Mouse (Mus musculus) heart, embryonic 12.5 days (tissue): Measurements from ENCODE around the gene A430005L14Rik. TPM values are rescaled to one million over a fixed set of nuclear protein-coding genes. Genes with fewer than 3 reads are reported as not detected.
A peak's percentile ranks its signal among the peaks of the same experiment; 100 is the strongest.

Experiments used
- ATAC-seq: fragments of 200-750 bp; cut with Nextera tagmentation; 2 replicates; pipeline ENCODE4 v1.8.0; 2017; ENCODE audit warnings: moderate TSS enrichment, moderate library complexity; ENCODE audit not compliant: insufficient number of reproducible peaks, low FRiP score
- H3K27ac ChIP-seq: fragments of 300-500 bp; sonication (generic); 2 replicates; pipeline ENCODE4 v1.5.1; 2016; ENCODE audit warnings: mild to moderate bottlenecking, moderate library complexity; ENCODE audit not compliant: poor library complexity, severe bottlenecking
- H3K27me3 ChIP-seq: fragments of 300-500 bp; sonication (generic); replicated peaks from 2 replicates; pipeline ENCODE4 v1.6.1; 2016; ENCODE audit warnings: mild to moderate bottlenecking, moderate library complexity
- H3K36me3 ChIP-seq: fragments of 300-500 bp; sonication (generic); 2 replicates; pipeline ENCODE4 v1.6.1; 2016; ENCODE audit warnings: mild to moderate bottlenecking, moderate library complexity
- H3K4me1 ChIP-seq: fragments of 300-500 bp; sonication (generic); replicated peaks from 2 replicates; pipeline ENCODE4 v1.6.1; 2016; ENCODE audit warnings: mild to moderate bottlenecking
- H3K4me2 ChIP-seq: fragments of 300-500 bp; sonication (generic); 2 replicates; pipeline ENCODE4 v1.6.1; 2016; ENCODE audit warnings: mild to moderate bottlenecking, moderate library complexity
- H3K4me3 ChIP-seq: fragments of 300-500 bp; sonication (generic); 2 replicates; pipeline ENCODE4 v1.5.1; 2016; ENCODE audit warnings: mild to moderate bottlenecking
- H3K9ac ChIP-seq: fragments of 300-500 bp; sonication (generic); 2 replicates; pipeline ENCODE4 v1.6.1; 2016; ENCODE audit warnings: mild to moderate bottlenecking, moderate library complexity
- H3K9me3 ChIP-seq: fragments of 300-500 bp; sonication (generic); replicated peaks from 2 replicates; pipeline ENCODE4 v1.6.1; 2016; ENCODE audit warnings: mild to moderate bottlenecking, moderate library complexity
- WGBS: fragments of 180-500 bp; shearing (Covaris S2); methylation state at CpG from one replicate; pipeline ENCODE4 v1.1.7; 2016; 5-methylcytosine and 5-hydroxymethylcytosine counted together
- polyA plus RNA-seq: library from polyadenylated mRNA; unstranded; fragments of >200 nt; fragmentation: Nextera tagmentation; extraction: Ambion mirVana; gene quantifications from 2 replicates; pipeline ENCODE4 v1.2.1, GENCODE M21; 2016

The A430005L14Rik gene
- polyA plus RNA-seq, 1 experiment from 2014 or later: 51.9 TPM

- Histone ChIP-seq H3K9me3 (no peaks in the 10 kb centered on the region), H3K4me1 (peaks cover 20% of the 10 kb centered on the region), H3K27ac (no peak within 1 kb of the TSS), H3K4me2 (peak within 1 kb of the TSS; percentile 92), H3K9ac (peak within 1 kb of the TSS; percentile 85), H3K4me3 (peak within 1 kb of the TSS; percentile 86), H3K36me3 (peaks cover 31% of the 10 kb centered on the region), H3K27me3 (no peaks in the 10 kb centered on the region)
- ATAC-seq: peak; percentile 97
- WGBS: 1% methylated on average over 68 of the region's 68 CpGs
Measured at GRCm38 (mm10) chr4:153974431-153975291, 17.6 kb downstream of the A430005L14Rik start, which contains the start of the genes Dffb and Cep104. Dffb (minus strand) TSS chr4:153975126. Cep104 (plus strand) TSS chr4:153975194.

GRCm38 (mm10) chr4:153975292-153975662 is 18.2 kb downstream of the A430005L14Rik start:
- Histone ChIP-seq H3K4me1 (peaks cover 20% of the 10 kb centered on the region), H3K4me3 (peak overlapping the region; percentile 86), H3K9me3 (no peaks in the 10 kb centered on the region), H3K27me3 (no peaks in the 10 kb centered on the region), H3K27ac (no peak overlapping the region), H3K9ac (peak overlapping the region; percentile 85), H3K4me2 (peak overlapping the region; percentile 92), H3K36me3 (peaks cover 31% of the 10 kb centered on the region)
- under 1% methylated on average over 32 of the region's 33 CpGs for WGBS
- peak; percentile 74 for ATAC-seq

- peaks cover 31% of the 10 kb centered on the region for H3K36me3 ChIP-seq
- no peaks in the 10 kb centered on the region for H3K27me3 ChIP-seq
- H3K27ac ChIP-seq: no peak overlapping the region
- no peaks in the 10 kb centered on the region for H3K9me3 ChIP-seq
- peak overlapping the region; percentile 86 for H3K4me3 ChIP-seq
- WGBS: 42% methylated on average over 6 of the region's 6 CpGs
- peaks cover 20% of the 10 kb centered on the region for H3K4me1 ChIP-seq
- ATAC-seq: no peak
- peak overlapping the region; percentile 92 for H3K4me2 ChIP-seq
- peak overlapping the region; percentile 85 for H3K9ac ChIP-seq
Measured at GRCm38 (mm10) chr4:153975768-153976167, 18.7 kb downstream of the A430005L14Rik start.

DNA sequence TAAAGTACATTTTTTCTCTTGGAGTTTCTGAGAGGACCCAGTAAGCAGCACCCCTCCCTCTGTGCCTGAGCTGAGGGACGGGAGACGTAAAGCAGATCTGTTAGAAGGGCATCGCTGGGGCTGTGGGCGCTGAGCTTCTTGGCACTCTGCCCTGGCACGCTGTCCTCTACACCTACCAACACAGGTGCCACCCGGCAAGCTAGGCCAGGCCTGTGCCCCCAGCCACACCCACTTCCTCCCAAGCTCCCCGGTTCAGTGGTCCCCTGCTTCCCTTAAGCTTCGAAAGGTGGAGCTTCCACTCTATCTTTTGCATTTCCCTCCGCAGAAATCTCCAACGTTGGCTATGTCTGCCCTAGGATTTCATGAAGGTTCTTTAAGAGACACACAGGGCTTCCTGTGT is 22.2 kb downstream of the A430005L14Rik start:
- peaks cover 53% of the 10 kb centered on the region for H3K36me3 ChIP-seq
- H3K9me3 ChIP-seq: no peaks in the 10 kb centered on the region
- WGBS: 91% methylated on average over 10 of the region's 10 CpGs
- H3K9ac ChIP-seq: no peak overlapping the region
- no peaks in the 10 kb centered on the region for H3K27me3 ChIP-seq
- H3K4me3 ChIP-seq: no peak overlapping the region
- no peak overlapping the region for H3K27ac ChIP-seq
- H3K4me1 ChIP-seq: peaks cover 12% of the 10 kb centered on the region
- ATAC-seq: no peak
- H3K4me2 ChIP-seq: no peak overlapping the region

- Histone ChIP-seq H3K9me3 (no peaks in the 10 kb centered on the region), H3K4me2 (no peak overlapping the region), H3K27me3 (no peaks in the 10 kb centered on the region), H3K27ac (no peak overlapping the region), H3K4me1 (peaks cover 11% of the 10 kb centered on the region), H3K9ac (no peak overlapping the region), H3K36me3 (peaks cover 65% of the 10 kb centered on the region), H3K4me3 (no peak overlapping the region)
- no peak for ATAC-seq
- 92% methylated on average over 11 of the region's 11 CpGs for WGBS
Measured at GRCm38 (mm10) chr4:153980470-153980869, 23.4 kb downstream of the A430005L14Rik start.

- ATAC-seq: no peak
Measured at GRCm38 (mm10) chr4:153992715-153993114, 35.7 kb downstream of the A430005L14Rik start.

DNA sequence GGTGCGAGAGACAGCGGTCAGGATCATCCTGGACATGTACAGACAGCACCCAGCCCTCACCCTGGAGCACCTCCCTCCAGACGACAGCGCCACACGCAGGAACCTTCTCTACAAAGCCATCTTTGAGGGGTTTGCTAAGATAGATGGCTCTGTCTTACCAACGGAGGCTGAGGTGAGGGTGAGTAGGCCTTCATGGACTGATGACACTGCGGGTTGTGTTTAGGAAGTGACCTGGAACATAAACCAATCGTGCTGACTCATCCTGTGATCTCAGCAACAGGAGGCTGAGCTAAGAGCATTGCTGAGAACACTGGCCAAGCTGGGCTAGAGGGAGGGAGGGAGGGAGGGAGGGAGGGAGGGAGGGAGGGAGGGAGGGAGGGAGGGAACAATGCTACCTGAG is 36.5 kb downstream of the A430005L14Rik start:
- ATAC-seq: no peak
- Histone ChIP-seq H3K4me1 (no peaks in the 10 kb centered on the region), H3K9me3 (no peaks in the 10 kb centered on the region), H3K27ac (no peak overlapping the region), H3K4me2 (no peak overlapping the region), H3K36me3 (peaks cover 98% of the 10 kb centered on the region), H3K9ac (no peak overlapping the region), H3K27me3 (no peaks in the 10 kb centered on the region), H3K4me3 (no peak overlapping the region)
- 84% methylated on average over 8 of the region's 8 CpGs for WGBS

More at GRCm38 (mm10) chr4:153992715-153993114, 35.7 kb downstream of the A430005L14Rik start:
- Histone ChIP-seq H3K36me3 (peaks cover 99% of the 10 kb centered on the region), H3K9me3 (no peaks in the 10 kb centered on the region), H3K4me3 (no peak overlapping the region), H3K4me2 (no peak overlapping the region), H3K27me3 (no peaks in the 10 kb centered on the region), H3K4me1 (no peaks in the 10 kb centered on the region), H3K9ac (no peak overlapping the region), H3K27ac (no peak overlapping the region)
- WGBS: 89% methylated on average over 10 of the region's 10 CpGs

DNA sequence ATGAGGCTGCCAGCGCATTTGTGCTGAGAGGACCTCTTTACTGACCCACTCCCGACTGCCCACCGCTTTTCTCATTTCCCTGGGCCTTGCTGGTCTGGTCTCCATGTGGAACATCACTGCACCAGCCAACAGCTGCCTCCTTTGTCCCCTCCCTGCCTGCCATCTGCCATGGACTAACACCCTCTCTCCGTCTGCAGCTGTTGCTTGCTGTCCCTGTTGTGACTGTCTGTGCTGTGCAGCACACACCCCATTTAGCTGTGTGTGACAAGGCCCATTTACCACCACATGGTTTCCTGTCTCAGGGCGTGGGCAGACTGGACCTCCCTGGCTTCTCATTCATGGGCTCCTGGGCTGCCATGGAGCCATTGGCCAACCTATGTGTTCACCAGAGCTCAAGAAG is 48.5 kb downstream of the A430005L14Rik start:
- 89% methylated on average over 5 of the region's 5 CpGs for WGBS

DNA sequence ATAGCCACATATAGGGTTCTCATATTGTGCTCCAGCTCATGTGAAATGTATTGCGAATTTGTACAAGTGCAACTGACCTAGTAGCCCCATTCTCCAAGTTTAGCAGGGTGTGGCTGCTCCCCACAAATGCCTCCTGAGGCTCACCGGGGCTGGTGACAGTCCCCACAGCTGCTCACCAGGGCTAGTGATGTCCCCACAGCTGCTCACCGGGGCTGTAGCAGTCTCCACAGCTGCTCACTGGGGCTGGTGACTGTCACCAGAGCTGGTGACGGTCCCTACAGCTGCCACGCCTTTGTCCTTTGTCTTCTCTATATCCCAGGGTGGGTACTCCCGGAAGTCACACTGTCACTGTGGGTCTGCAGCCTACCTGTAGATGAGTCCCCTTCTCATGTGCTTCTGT is 49.2 kb downstream of the A430005L14Rik start:
- no peaks in the 10 kb centered on the region for H3K9me3 ChIP-seq
- H3K27me3 ChIP-seq: no peaks in the 10 kb centered on the region
- H3K4me3 ChIP-seq: no peak overlapping the region
- H3K4me2 ChIP-seq: no peak overlapping the region
- H3K9ac ChIP-seq: no peak overlapping the region
- H3K27ac ChIP-seq: no peak overlapping the region
- WGBS: 90% methylated on average over 6 of the region's 6 CpGs
- 0 out of 2 replicates have a peak, but pooled peaks cover 5% of the 10 kb centered on the region for H3K4me1 ChIP-seq
- H3K36me3 ChIP-seq: peaks cover 57% of the 10 kb centered on the region
- ATAC-seq: no peak; the same call in 1 of the 2 replicates

More for the DNA sequence above, 48.5 kb downstream of the A430005L14Rik start:
- ATAC-seq: no peak
- H3K9ac ChIP-seq: no peak overlapping the region
- H3K4me2 ChIP-seq: no peak overlapping the region
- peaks cover 57% of the 10 kb centered on the region for H3K36me3 ChIP-seq
- H3K4me1 ChIP-seq: no peaks in the 10 kb centered on the region
- no peak overlapping the region for H3K4me3 ChIP-seq
- no peaks in the 10 kb centered on the region for H3K27me3 ChIP-seq
- no peak overlapping the region for H3K27ac ChIP-seq
- H3K9me3 ChIP-seq: no peaks in the 10 kb centered on the region

- Histone ChIP-seq H3K36me3 (peaks cover 47% of the 10 kb centered on the region), H3K4me2 (no peak overlapping the region), H3K4me3 (no peak overlapping the region), H3K4me1 (peaks cover 8% of the 10 kb centered on the region), H3K9me3 (no peaks in the 10 kb centered on the region), H3K27ac (no peak overlapping the region), H3K9ac (no peak overlapping the region), H3K27me3 (no peaks in the 10 kb centered on the region)
- ATAC-seq: no peak
- 72% methylated on average over 4 of the region's 4 CpGs for WGBS
Measured at GRCm38 (mm10) chr4:154007759-154008158, 50.7 kb downstream of the A430005L14Rik start.

- WGBS: 28% methylated on average over 13 of the region's 13 CpGs
- Histone ChIP-seq H3K4me3 (peak overlapping the region; percentile 79), H3K4me2 (peak overlapping the region; percentile 92), H3K27ac (no peak overlapping the region), H3K9me3 (no peaks in the 10 kb centered on the region), H3K9ac (peak overlapping the region; percentile 96), H3K27me3 (no peaks in the 10 kb centered on the region), H3K36me3 (peaks cover 35% of the 10 kb centered on the region), H3K4me1 (peaks cover 18% of the 10 kb centered on the region)
- no peak for ATAC-seq
Measured at GRCm38 (mm10) chr4:154010907-154011645, 54.0 kb downstream of the A430005L14Rik start.
